Mouse (Mus musculus) lung, adult 2 months (tissue): ENCODE data around the gene Cd300e. TPM values are rescaled to one million over a fixed set of nuclear protein-coding genes. Genes with fewer than 3 reads are reported as not detected.
"Not testable (repeated sequence)": the region's sequence is repeated elsewhere in the genome, so short reads cannot be mapped to it uniquely, and the experiment has no call there.

ENCODE experiments used
- DNase-seq: peaks from one replicate; pipeline ENCODE4 v3.0.0; 2022
- H3K4me1 ChIP-seq: fragments of 200-500 bp; 2 replicates; pipeline ENCODE4 v1.6.1; 2011; ENCODE audit warnings: low read length; ENCODE audit not compliant: control insufficient read depth, insufficient read depth
- H3K4me3 ChIP-seq: fragments of 200-500 bp; replicated peaks from 2 replicates; pipeline ENCODE3; 2011; ENCODE audit warnings: low read depth, mild to moderate bottlenecking, control low read depth, low read length; ENCODE audit errors: extremely low read depth
- CTCF ChIP-seq: fragments of 200-500 bp; IDR thresholded peaks from 2 replicates; pipeline ENCODE4 v1.5.1; 2011; ENCODE audit warnings: mild to moderate bottlenecking, low read length, control low read depth; ENCODE audit not compliant: insufficient read depth
- POLR2A ChIP-seq: fragments of 200-500 bp; IDR thresholded peaks from 2 replicates; pipeline ENCODE4 v1.6.1; 2011; ENCODE audit warnings: low read depth, mild to moderate bottlenecking, control low read depth, low read length, borderline replicate concordance; ENCODE audit errors: extremely low read depth
- WGBS: fragments of 180-500 bp; shearing (Covaris S2); methylation state at CpG from one replicate; pipeline ENCODE4 v1.1.7; 2018; 5-methylcytosine and 5-hydroxymethylcytosine counted together
- polyA plus RNA-seq: library from polyadenylated mRNA; depleted of rRNA; stranded (reverse); fragments of >200 nt; gene quantifications from 2 replicates; pipeline ENCODE4 v1.2.3, GENCODE M21; 2012

Cd300e gene
- polyA plus RNA-seq, 1 experiment, result 2.6 TPM

GRCm38 (mm10) chr11:115071015-115071551, 9.1 kb upstream of the Cd300e start:
- 10% methylated on average over 9 of the region's 9 CpGs for WGBS
- no peak for DNase-seq
- no peak for TF ChIP-seq POLR2A
- no peak for TF ChIP-seq CTCF
- H3K4me1 ChIP-seq, result peaks cover 3% of the 10 kb centered on the region; the same call in 1 of the 2 replicates
- no peak overlapping the region for H3K4me3 ChIP-seq

GRCm38 (mm10) chr11:115066768-115067167, 4.8 kb upstream of the Cd300e start:
- 54% methylated on average over 6 of the region's 6 CpGs for WGBS
- TF ChIP-seq POLR2A (no peak), CTCF (no peak)
- H3K4me3 ChIP-seq, result no peak overlapping the region
- no peaks in the 10 kb centered on the region for H3K4me1 ChIP-seq
- DNase-seq, result no peak

- Histone ChIP-seq H3K4me1 (no peaks in the 10 kb centered on the region), H3K4me3 (no peak overlapping the region)
- no peak for DNase-seq
- TF ChIP-seq POLR2A, result no peak
- no peak for TF ChIP-seq CTCF
- 65% methylated on average over 2 of the region's 2 CpGs for WGBS
Observed at GRCm38 (mm10) chr11:115059797-115060196, 2.2 kb downstream of the Cd300e start.

- Histone ChIP-seq H3K4me3 (no peak overlapping the region), H3K4me1 (no peaks in the 10 kb centered on the region)
- no peak for DNase-seq
- no peak for TF ChIP-seq POLR2A
- no peak for TF ChIP-seq CTCF
- WGBS, result 72% methylated on average over 4 of the region's 4 CpGs
Observed at GRCm38 (mm10) chr11:115058701-115059100, 3.3 kb downstream of the Cd300e start.

- Histone ChIP-seq H3K4me1 (no peaks in the 10 kb centered on the region), H3K4me3 (no peak overlapping the region)
- DNase-seq, result no peak
- no peak for TF ChIP-seq POLR2A
- no peak for TF ChIP-seq CTCF
Observed at GRCm38 (mm10) chr11:115054537-115054936, 7.4 kb downstream of the Cd300e start.

- TF ChIP-seq CTCF (no peak), POLR2A (no peak)
- no peak for DNase-seq
- H3K4me1 ChIP-seq, result no peaks in the 10 kb centered on the region
- H3K4me3 ChIP-seq, result no peak overlapping the region
- 80% methylated on average over 1 of the region's 1 CpGs for WGBS
Observed at GRCm38 (mm10) chr11:115052991-115053390, 9.0 kb downstream of the Cd300e start.

GRCm38 (mm10) chr11:115052206-115052605, 9.8 kb downstream of the Cd300e start:
- Histone ChIP-seq H3K4me3 (no peak overlapping the region), H3K4me1 (no peaks in the 10 kb centered on the region)
- DNase-seq, result no peak
- WGBS, result 4% methylated on average over 9 of the region's 9 CpGs
- TF ChIP-seq POLR2A (no peak), CTCF (no peak)

GRCm38 (mm10) chr11:115049282-115049895, 12.6 kb downstream of the Cd300e start:
- DNase-seq, result no peak
- no peak overlapping the region for H3K4me3 ChIP-seq
- 33% methylated on average over 3 of the region's 3 CpGs for WGBS
- no peaks in the 10 kb centered on the region for H3K4me1 ChIP-seq
- TF ChIP-seq POLR2A, result no peak
- TF ChIP-seq CTCF, result no peak

GRCm38 (mm10) chr11:115048259-115048658, 13.7 kb downstream of the Cd300e start, which contains the start of gene Cd300ld3:
Gene Cd300ld3, minus strand, starts transcription at chr11:115048409.
- 48% methylated on average over 2 of the region's 2 CpGs for WGBS
- no peaks in the 10 kb centered on the region for H3K4me1 ChIP-seq
- TF ChIP-seq POLR2A (no peak), CTCF (no peak)
- no peak for DNase-seq
- no peak within 1 kb of the TSS for H3K4me3 ChIP-seq

- no CpG with 5 or more reads among the region's 6 CpGs for WGBS
- H3K4me1 ChIP-seq, H3K4me3 ChIP-seq, DNase-seq: not testable (repeated sequence)
Observed at GRCm38 (mm10) chr11:115037669-115038068, 24.3 kb downstream of the Cd300e start, which contains the start of gene Cd300ld5. Gene Cd300ld5, minus strand, starts transcription at chr11:115037769.

- DNase-seq, H3K4me1 ChIP-seq, H3K4me3 ChIP-seq: not testable (repeated sequence)
- WGBS, result no CpG with 5 or more reads among the region's 6 CpGs
Observed at GRCm38 (mm10) chr11:115026912-115027311, 35.1 kb downstream of the Cd300e start, which contains the start of gene Cd300ld4. Gene Cd300ld4, minus strand, starts transcription at chr11:115027012.

GRCm38 (mm10) chr11:115016093-115016492, 45.9 kb downstream of the Cd300e start, which contains the start of gene Cd300ld2:
Gene Cd300ld2, minus strand, starts transcription at chr11:115016193.
- not testable (repeated sequence) for H3K4me1 ChIP-seq, H3K4me3 ChIP-seq, DNase-seq
- no CpG with 5 or more reads among the region's 7 CpGs for WGBS
